Mouse (Mus musculus) C2C12 (cell line): ENCODE measurements around the gene CT030661.1.

Experiments
- CTCF ChIP-seq: IDR thresholded peaks from one replicate; pipeline ENCODE4 v1.5.1; 2011; ENCODE audit not compliant: control insufficient read depth, insufficient read depth, insufficient read length
- MAX ChIP-seq: IDR thresholded peaks from one replicate; pipeline ENCODE4 v1.6.1; 2011; ENCODE audit warnings: mild to moderate bottlenecking, control low read depth
- MYOD1 ChIP-seq: IDR thresholded peaks from one replicate; pipeline ENCODE4 v1.6.1; 2011; ENCODE audit warnings: low read depth; ENCODE audit not compliant: control insufficient read depth, insufficient read length
- MYOG ChIP-seq: IDR thresholded peaks from one replicate; pipeline ENCODE4 v1.6.1; 2011; ENCODE audit not compliant: control insufficient read depth, insufficient read length; ENCODE audit errors: extremely low read depth
- USF1 ChIP-seq: IDR thresholded peaks from one replicate; pipeline ENCODE4 v1.6.1; 2011; ENCODE audit warnings: low read depth, mild to moderate bottlenecking, control low read depth, moderate library complexity

GRCm38 (mm10) chr17:22363895-22364294 lies 49.3 kb upstream of the CT030661.1 start:
- TF ChIP-seq CTCF = no peak
- TF ChIP-seq MYOG = no peak
- TF ChIP-seq MAX = no peak
- no peak for TF ChIP-seq USF1
- no peak for TF ChIP-seq MYOD1
